Mouse (Mus musculus): ENCODE measurements around the gene Cd46.
A peak's percentile ranks its signal among the peaks of the same experiment; 100 is the strongest.

The Cd46 gene

DNA sequence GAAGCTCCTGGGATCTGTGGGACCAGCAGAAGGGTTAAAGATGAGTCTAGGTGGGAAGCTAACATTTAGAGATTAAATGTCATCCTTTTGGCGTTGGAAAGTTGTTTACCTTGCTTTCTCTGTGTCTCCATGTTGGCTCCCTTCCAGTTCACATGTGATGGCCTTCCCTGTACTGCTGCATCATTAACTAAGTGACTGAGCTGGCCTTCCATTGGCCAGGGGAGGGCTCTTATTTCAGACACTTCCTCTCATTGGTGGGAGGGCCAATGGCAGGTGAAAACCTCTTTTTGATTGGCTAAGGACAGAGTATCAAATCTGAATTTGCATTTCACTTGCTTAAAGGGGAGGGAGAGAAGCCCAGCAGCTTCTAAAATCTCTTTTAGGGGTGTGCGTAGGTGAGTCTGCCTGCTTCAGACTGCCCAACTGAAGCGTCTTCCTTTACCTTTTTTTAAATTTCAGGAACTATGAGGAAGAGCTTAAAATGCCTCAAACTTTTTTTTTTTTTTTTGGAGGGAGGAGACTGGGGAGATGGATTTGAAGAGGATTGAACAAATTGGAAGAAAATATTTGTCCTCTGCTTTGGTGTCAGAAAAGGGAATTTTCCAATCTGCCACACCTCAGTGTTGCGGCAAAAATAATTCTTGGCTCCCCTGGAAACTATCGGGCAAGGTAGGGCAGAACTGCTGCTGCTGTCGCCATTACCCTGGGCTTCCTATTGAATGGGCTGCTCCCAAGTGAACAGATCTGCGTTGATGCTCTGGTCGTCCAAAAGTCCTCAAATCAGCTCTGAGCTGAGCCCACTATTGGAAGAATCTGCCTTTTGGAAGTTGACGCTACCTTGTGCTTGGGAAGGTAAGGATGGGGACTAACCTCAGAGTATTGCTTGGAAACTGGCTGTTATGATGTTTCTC lies 73.7 kb downstream of the Cd46 start:
- peak; percentile 86 for DNase-seq

DNA sequence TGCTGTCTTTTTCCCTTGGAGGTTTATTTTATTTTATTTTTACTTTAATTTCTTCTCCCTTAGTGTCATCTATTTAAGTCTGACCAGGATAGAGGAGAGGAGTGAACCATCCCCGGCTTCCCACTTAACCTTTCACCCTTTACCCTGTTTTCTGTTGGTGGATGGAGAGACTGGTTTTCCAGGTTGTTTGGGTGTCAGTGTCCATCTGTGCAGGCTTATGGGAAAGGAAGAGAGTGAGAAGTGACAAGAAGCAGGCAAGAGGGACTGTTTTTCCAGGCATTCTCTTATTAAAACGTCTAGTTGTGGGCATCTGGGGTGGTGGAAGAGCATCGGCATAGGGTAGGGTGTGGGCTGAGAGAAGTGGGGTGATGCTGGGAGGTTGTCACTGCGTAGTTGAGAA lies 74.4 kb downstream of the Cd46 start:
- no peak for DNase-seq

DNA sequence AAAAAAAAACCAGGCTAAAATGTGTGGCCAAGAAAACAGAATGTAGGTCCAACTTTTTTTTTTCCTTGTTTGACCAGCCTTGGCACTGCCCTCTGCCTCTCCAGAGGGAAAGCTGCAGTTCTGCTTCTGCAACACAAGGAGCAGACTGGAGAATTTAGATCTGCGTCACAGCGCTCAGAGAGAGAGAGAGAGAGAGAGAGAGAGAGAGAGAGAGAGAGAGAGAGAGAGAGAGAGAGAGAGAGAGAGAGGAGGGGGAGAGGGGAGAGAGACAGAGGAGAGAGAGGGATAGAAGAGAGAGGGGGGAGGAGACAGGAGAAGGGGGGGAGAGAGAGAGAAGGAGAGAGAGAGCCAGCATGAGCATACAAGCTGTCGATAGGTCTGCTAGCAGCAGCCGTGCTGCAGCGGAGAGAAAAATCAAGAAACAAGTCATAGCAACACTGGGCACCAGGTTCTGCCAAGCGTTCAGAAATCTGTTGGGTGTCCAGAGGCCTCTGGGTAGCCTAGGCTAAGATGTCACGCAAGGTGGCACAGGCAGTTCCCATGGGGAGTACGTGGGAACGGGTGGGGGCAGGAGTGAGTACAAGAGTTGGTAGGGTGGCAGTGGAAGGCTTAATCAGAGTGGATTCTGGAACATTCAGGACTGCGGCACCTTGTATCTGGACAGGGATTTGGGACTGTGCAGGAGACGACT lies 75.1 kb downstream of the Cd46 start:
- DNase-seq = peak; percentile 65

DNA sequence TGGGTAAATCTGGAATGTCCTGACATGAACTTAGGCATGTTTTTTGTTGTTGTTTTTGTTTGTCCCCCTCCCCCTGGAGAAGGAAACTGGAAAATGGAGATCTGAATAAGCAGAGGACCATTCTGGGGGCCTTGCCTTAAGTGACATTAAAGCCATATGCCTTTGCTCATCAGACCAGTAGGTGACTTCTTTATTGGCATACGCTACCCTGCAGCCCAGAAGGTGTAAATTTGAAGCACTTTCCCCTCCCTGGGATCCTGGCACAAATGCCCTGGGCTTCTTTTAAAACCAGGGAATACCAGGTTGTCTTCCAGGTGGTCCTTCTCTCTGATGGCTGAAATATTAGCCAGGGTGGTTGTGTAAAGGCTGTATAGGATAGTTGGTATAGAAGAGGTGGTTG lies 76.8 kb downstream of the Cd46 start:
- no peak for DNase-seq

DNA sequence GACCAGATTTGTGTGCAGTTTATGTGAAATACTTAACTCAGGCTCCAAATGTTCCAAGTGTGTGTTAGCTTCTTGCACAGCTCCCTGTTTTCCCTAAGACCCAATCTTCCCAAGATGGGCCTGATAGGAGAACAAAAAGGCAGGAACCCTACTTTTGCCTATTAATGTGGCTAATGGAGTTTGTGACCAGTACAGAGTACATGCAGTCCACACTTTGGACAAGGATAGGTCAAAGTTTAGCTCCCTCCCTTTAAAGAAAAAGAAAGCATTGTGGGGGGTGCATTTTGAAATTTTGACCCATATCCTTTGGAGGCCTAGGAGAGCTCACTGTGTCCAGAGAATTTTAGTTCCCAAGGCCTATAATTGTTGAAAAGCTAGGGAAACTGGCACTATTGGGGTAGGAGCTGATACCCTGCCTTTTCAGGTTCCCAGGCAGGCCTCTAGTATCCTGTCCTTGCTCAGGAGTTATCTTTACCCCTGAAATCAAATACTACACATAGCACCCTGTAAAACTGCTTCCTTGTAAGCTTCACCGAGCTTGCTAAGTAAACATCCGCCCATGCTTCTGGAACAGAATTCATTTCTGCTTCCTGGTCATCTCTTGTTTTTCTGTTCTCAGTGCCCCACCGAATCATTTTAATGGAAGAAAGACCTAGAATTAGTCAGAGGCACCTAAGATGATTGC lies 77.7 kb downstream of the Cd46 start:
- no peak for DNase-seq

DNA sequence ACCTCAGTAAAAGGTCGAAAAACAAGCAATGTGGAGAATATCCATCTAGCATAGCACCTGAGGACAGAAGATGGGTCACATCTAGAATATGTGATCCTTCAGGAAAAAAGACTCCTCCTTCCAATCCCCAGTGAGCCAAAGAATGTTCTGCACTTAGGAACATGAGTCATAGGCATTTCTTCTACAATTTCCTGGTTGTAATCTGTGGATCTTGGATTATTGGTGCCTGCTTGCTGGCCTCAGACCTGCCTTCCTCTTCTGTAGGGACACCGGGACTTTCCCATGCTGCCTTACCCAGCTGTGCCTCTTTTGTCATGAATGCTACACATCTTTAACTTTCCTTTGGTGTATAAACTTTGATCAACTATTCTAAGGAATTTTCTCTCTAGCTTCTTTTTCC lies 79.5 kb downstream of the Cd46 start:
- DNase-seq = no peak

DNA sequence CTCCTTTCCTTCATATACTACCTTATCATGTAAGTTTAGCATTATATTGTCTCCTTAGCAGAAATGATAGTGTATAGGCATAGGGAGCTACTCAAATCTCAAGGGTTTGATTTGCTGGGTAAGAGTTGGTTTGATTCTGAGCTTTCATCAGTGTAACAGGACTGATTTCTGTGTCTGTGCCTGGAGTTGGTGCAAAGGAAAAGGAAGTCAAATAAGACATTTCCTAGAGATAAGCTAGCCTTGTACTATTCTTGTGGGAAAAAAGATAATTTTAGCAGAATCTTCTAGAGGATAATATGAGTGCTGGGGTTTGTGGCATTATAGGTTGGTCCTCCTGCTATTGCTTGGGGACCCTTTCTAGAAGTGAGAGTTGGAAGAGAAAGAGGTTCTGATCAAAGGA lies 85.8 kb downstream of the Cd46 start:
- DNase-seq = no peak

DNA sequence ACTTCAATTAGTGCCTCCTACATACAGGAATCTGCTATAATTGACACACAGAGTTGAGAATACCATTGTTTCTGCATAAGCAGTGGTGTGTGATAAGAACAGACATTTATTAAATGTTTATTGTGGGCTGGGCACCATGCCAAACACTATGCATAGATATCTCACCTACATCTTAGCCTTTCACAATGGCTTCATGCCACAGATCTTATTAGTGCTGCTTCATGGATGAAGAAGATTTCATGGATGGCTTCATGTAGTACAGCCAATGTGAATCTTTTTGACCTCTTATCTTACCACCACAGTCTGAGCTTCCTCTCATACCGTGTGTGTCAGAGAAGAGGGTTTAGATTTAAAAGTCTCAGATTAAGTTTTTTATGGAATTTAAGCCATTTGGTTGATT lies 87.9 kb downstream of the Cd46 start:
- no peak for DNase-seq

DNA sequence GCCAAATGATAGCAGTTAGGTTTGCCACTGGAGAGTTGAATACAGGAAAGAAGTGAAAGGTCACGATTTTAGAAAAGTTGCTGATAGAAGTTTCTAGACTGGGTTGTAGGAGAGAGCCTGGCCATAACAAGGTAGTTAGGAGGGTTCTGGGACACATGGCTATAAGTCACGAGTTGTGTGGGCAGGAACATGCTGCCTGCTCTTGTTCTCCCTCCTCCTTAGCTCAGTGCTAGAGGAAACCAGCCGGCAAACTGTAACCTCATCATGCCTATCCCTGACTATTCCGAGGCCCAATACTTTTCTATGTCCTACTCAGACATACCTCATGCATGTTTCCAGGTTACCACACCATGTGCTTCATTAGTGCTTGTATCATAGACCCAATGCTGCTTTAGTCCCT lies 88.7 kb downstream of the Cd46 start:
- DNase-seq = no peak

DNA sequence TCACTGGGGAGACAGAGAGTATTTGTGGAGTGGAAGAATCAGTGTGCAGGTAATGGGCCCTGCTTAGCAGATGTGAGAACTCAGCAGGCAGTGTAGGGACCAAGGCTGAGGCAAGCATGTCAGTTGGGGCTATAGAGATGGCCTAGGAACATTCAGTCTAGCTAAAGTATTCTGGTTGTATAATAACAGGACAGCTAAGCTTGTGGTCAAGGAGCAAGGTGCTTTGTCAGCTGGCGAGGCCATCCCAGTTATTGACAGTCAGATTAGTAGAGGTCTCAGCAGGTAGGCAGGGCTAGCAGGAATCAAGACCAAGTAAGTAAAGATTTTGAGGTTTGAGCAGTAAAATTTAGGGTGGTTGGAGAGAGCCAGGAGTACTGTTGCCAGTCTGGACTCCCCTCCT lies 93.7 kb downstream of the Cd46 start:
- DNase-seq = peak; percentile 51

DNA sequence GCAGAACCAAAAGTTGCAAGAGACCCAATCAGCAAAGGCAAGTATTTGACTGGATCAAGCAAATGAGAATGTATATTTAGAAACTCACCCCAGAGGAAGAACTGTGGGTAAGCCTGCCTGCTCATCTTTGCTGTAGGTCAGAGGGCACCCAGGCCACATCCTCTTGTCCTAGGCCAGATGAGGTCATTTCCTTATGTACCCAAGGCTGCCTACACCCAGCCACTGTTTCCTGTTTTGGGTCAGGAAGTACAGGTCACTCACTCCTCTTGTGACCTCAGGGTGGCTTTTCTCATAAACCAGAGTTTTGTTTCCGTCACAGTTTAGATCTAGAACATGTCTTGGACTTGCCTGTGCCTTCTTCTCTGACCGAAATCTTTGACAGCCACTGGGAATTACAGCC lies 96.9 kb downstream of the Cd46 start:
- DNase-seq = peak; percentile 78

DNA sequence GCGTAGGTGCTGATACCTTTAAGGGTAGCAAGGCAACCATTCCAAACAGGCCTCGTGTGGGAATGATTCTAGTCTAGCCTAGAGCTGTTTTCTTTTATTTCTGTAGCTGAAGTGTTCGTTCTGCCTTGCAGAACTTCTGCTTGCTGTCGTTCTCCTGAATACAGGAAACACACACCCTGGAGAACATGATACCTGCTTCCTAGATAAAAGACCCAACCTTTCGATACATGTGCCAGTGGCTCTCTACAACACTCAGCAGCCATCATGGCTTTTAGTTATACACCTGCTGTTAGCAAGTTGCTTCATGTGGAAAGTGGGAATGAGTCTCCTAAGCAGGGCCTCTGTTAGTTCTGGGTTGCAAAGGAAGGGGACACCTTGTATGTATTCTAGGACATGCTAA lies 97.8 kb downstream of the Cd46 start:
- DNase-seq = no peak

DNA sequence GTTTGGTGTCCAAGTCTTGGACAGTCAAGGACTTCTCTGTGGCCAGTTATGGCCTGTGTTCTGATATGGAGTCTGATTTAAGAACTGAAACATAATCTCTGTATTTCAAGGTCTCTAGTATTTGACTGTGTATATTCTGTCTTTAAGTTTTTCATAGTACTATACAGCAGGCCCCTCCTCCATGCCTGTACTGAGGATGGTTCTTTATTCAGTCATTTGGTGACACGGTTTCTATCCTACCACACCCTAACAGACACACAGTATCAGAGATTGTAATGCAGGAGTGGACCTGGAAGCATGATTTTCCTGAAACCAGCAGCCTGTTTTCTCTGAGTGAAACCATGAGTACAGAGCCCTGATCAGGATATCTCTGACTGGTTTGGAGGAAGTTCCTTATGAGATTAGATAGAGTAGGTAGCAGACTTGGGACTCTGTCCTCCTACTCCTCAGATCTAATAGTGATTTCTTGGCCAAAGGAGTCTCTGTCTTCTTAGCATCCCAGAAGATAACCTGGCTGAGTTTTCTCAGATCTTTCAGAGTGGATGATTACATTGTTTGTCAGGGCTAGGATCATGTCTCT lies 98.5 kb downstream of the Cd46 start:
- DNase-seq = no peak

DNA sequence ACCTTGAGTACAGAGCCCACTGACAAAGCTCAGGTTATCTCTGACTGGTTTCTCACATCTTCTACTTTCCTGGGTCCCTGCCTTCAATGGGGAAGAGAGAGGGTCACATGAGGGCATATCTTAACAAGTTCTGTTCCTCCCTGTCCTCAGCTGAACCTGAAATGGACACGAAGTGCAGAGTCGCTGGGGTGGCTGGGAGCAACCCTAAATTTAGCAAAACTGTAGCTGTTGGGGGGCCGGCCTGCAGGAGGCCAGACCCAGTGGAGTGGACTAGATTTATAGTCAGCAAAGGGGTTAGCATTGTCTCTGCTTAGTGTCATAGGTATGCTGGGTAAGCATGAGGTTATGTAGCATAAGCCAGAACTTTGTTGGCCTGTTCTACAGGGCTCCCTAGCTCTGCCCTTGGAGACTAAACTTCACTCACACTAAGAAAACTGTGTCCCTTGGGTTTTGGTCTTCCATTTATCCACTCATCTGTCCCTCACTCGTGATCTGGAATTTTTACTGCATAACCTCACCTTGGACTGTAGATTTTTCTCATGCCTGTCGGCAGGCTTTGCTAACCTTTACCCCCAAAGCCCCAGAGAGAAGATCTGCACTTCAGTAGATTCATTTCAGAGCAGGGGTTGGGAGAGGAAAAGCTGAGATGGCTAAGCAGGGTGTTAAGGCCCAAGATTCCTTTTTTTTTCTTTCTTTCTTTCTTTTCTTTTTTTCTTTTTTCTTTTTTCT lies 99.3 kb downstream of the Cd46 start:
- DNase-seq = no peak

DNA sequence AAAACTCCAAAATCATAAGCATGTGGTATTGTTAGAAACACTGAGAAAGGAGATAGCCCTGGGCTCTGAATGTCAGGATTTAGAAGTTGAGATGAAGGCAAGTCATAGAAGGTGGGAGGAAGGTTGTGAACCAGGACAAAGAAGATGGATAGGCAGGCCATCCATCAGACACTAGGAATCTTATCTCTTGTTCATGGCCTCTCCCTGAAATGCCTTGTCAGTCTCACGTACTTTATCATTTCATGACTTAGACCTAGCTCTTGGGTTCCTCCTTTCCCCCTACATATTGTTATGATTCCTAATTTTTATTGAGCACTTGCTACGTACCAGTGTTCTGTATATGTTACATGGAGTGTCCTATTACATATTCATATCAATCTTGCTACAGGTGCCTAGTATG lies 100.4 kb downstream of the Cd46 start:
- DNase-seq = no peak

DNA sequence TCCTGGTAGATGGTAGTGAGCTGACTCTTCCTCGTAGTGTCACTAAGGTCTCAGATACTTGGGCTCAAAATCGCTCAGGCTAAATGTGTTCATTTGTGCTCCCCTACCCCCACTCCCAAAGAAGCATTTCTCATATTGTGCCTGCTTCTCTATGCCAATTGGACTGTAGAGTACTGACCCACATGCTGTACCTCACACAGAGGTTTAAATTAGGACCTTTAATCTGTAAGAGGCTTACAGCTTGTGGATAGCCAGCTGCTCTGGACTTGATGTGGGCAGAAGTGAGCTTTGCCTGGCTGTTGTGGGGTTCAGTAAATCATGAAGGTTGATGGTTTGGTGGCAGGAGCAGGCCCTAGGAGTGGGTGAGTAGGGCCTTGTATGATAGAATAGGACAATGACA lies 101.1 kb downstream of the Cd46 start:
- DNase-seq = no peak

DNA sequence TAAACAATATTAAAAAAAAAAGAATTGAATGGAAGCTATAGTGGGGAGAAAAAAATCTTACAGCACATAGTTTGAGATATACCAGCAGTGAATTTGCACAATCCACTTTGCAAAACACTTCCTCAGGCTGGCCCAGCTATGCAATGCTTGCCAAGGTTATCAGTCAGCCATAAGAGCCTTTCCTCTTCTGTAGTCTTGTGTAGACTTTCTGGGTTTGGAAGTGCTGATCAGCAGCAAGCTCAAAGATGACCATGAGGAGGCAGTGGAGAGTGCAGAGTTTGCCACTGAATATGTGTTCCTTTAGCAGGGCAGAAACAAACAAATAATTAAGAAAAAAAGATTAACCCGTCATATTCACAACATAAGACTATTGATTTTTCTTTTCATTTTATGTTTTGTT lies 103.0 kb downstream of the Cd46 start:
- no peak for DNase-seq

Data from kidney, postnatal 14 days (tissue).